Mouse (Mus musculus) heart, postnatal 0 days (tissue): ENCODE results near the gene Terb1. TPM values are rescaled to one million over a fixed set of nuclear protein-coding genes. Genes with fewer than 3 reads are reported as not detected.
A peak's percentile ranks its signal among the peaks of the same experiment; 100 is the strongest.

Experiments
- ATAC-seq: fragments of 200-750 bp; cut with Nextera tagmentation; 2 replicates; pipeline ENCODE4 v1.8.0; 2017; ENCODE audit warnings: low read depth, moderate number of reproducible peaks, moderate library complexity; ENCODE audit not compliant: insufficient read depth
- DNase-seq: peaks from one replicate; pipeline ENCODE4 v3.0.0-alpha.2; 2016; ENCODE audit warnings: low spot score
- H3K27ac ChIP-seq: fragments of 300-500 bp; sonication (generic); 2 replicates; pipeline ENCODE4 v1.5.1; 2014; ENCODE audit warnings: low read depth, mild to moderate bottlenecking
- H3K27me3 ChIP-seq: fragments of 300-500 bp; sonication (generic); 2 replicates; pipeline ENCODE4 v1.6.1; 2014; ENCODE audit warnings: low read length, mixed read lengths; ENCODE audit not compliant: control insufficient read depth, insufficient read depth
- H3K36me3 ChIP-seq: fragments of 300-500 bp; sonication (generic); replicated peaks from 2 replicates; pipeline ENCODE4 v1.6.1; 2014; ENCODE audit warnings: low read length, mixed read lengths; ENCODE audit not compliant: control insufficient read depth, insufficient read depth
- H3K4me1 ChIP-seq: fragments of 300-500 bp; sonication (generic); 2 replicates; pipeline ENCODE4 v1.6.1; 2014; ENCODE audit warnings: antibody characterized with exemption; ENCODE audit not compliant: control insufficient read depth, insufficient read depth
- H3K4me2 ChIP-seq: fragments of 300-500 bp; sonication (generic); 2 replicates; pipeline ENCODE4 v1.6.1; 2014; ENCODE audit warnings: low read depth, mild to moderate bottlenecking, low read length, moderate library complexity
- H3K4me3 ChIP-seq: fragments of 300-500 bp; sonication (generic); 2 replicates; pipeline ENCODE4 v1.5.1; 2014; ENCODE audit warnings: low read depth, low read length
- H3K9ac ChIP-seq: fragments of 300-500 bp; sonication (generic); replicated peaks from 2 replicates; pipeline ENCODE4 v1.6.1; 2014; ENCODE audit warnings: low read depth, low read length, mixed read lengths
- H3K9me3 ChIP-seq: fragments of 300-500 bp; sonication (generic); replicated peaks from 2 replicates; pipeline ENCODE4 v1.6.1; 2016; ENCODE audit warnings: low read length; ENCODE audit not compliant: control insufficient read depth
- CTCF ChIP-seq: IDR thresholded peaks from 2 replicates; pipeline ENCODE4 v1.5.1; 2016; ENCODE audit warnings: antibody characterized with exemption, control low read depth, low read depth
- EP300 ChIP-seq: IDR thresholded peaks from 2 replicates; pipeline ENCODE4 v1.6.1; 2016; ENCODE audit warnings: antibody characterized with exemption, low read depth
- WGBS: fragments of 180-500 bp; shearing (Covaris S2); extraction: QIAGEN DNeasy Blood & Tissue Kit; methylation state at CpG from one replicate; pipeline ENCODE4 v1.1.7; 2014; 5-methylcytosine and 5-hydroxymethylcytosine counted together
- polyA plus RNA-seq: library from polyadenylated mRNA; unstranded; fragments of >200 nt; fragmentation: Nextera tagmentation; extraction: Ambion mirVana; gene quantifications from 2 replicates; pipeline ENCODE4 v1.2.1, GENCODE M21; 2015
- total RNA-seq: library from RNA; depleted of rRNA; stranded (reverse); fragments of >200 nt; gene quantifications from 2 replicates; pipeline ENCODE4 v1.2.3, GENCODE M21; 2014; ENCODE audit warnings: low replicate concordance; rRNA removed

The Terb1 gene
- total and polyA plus RNA-seq, 2 experiments from 2014 or later: 0.07 to 0.15 TPM

DNA sequence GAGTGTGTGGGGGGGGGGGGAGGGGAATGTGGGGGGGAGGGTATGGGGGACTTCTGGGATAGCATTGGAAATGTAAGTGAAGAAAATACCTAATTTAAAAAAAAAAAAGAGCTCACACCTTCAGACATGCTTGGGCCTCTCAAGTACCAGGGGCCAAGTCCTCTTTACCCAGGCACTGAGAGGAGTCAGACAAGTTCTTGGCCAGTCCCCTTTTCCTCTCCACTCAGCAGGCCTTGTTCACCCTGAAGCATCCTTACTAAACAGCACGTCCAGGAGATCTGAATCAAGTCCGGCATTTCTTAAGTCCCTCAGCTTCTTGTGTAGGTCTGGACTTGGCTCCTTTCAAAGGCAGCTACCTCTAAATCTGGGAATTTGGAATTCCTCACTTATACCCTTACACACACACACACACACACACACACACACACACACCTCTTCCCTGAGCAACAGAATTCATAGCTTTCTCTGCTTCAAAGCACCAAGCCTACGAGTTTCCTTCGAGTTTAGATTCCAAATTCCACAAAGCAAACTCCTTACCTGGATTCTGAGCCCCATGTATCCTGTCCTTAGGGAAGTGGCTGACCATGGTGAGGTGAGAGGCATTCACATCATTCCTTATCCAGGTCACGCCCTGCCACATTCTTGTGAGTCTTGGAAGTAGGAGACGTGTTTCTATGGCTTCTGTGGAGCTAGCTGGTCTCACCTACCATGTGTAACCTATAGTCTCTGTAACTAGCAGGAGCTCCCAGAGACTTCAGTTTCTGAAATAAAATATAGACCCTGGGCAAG lies 103.2 kb downstream of the Terb1 start:
- Histone ChIP-seq H3K4me3 (no peak overlapping the region), H3K4me1 (peaks cover 14% of the 10 kb centered on the region), H3K27ac (no peak overlapping the region), H3K27me3 (no peaks in the 10 kb centered on the region), H3K4me2 (no peak overlapping the region), H3K9me3 (no peaks in the 10 kb centered on the region), H3K9ac (no peak overlapping the region), H3K36me3 (no peaks in the 10 kb centered on the region)
- no peak for DNase-seq
- ATAC-seq: no peak
- WGBS: 83% methylated on average over 6 of the region's 6 CpGs
- no peak for TF ChIP-seq CTCF
- no peak for TF ChIP-seq EP300

DNA sequence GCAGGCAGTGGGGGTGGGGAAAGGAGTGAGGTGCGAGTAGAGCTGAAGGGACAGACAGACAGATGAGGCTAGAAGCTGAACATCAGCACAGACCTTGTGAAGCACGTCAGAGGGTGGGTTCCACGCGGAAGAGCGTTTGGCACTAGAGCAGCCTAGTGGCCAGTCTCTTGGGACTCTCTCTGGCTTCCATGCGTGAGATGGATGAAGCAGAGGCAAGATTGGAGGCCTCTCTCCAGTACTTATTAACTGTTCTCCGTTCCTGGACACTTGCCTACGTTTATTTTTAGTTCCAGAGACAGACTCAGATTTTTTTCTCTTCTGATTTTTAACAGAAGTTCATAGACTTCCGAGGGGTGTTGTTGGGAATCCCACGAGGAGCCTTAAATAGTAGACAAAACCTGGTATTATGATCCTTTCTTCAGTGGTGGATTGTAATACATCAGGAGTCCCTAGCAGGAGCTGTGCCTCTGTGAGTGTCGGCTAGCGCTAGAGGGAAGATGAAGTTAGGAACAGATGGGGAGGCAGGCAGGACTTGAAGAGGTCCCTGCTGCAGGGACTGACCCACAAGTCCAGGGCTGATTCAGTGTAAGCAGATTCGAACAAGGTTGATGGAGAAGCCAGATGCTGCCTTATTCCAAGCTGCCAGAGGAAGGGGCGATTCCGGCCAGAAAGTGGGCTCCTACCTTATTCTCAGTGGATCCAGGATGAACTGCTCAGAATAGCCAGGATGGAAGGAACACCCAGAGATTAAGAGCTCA lies 104.1 kb downstream of the Terb1 start:
- 34% methylated on average over 15 of the region's 15 CpGs for WGBS
- no peak overlapping the region for H3K9ac ChIP-seq
- TF ChIP-seq CTCF (no peak), EP300 (no peak)
- no peaks in the 10 kb centered on the region for H3K9me3 ChIP-seq
- no peak for DNase-seq
- 0 out of 2 replicates have a peak, but pooled peaks have one; percentile 15 for ATAC-seq
- no peak overlapping the region for H3K4me3 ChIP-seq
- no peaks in the 10 kb centered on the region for H3K27me3 ChIP-seq
- H3K4me2 ChIP-seq: no peak overlapping the region; the same call in 1 of the 2 replicates
- H3K27ac ChIP-seq: peak overlapping the region; percentile 72
- H3K36me3 ChIP-seq: no peaks in the 10 kb centered on the region
- H3K4me1 ChIP-seq: peaks cover 17% of the 10 kb centered on the region; the same call in 1 of the 2 replicates

DNA sequence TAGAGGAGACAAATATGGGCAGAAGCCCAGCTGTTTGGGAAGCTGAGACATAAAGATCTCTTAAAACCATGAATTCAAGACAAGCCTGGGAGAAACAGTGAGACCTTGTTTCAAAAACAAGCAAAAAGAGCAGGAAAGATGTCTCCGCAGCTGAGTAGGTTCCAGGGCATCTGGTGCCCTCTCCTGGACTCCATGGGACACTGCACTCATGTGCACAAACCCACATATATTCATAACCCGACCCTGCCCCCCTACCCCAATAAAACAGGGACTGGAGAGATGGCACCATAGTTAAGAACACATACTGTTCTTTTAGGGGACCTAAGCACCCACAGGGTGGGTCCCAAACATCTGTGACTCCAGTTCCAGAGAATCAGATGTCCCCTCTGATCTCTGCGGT lies 106.1 kb downstream of the Terb1 start:
- H3K27ac ChIP-seq: no peak overlapping the region
- H3K9me3 ChIP-seq: no peaks in the 10 kb centered on the region
- H3K4me1 ChIP-seq: peaks cover 19% of the 10 kb centered on the region; the same call in 1 of the 2 replicates
- H3K4me2 ChIP-seq: no peak overlapping the region
- 68% methylated on average over 3 of the region's 3 CpGs for whole genome bisulfite sequencing
- H3K4me3 ChIP-seq: no peak overlapping the region
- no peak overlapping the region for H3K9ac ChIP-seq
- ATAC-seq (no peak), DNase-seq (no peak)
- no peaks in the 10 kb centered on the region for H3K36me3 ChIP-seq
- TF ChIP-seq EP300 (no peak), CTCF (peak; percentile 38; the same call in 1 of the 2 replicates)
- H3K27me3 ChIP-seq: no peaks in the 10 kb centered on the region

Other genes with a start within 250 kb of the Terb1 start
- gene Cmtm2a, start 216.7 kb downstream of the Terb1 start, total RNA-seq: not detected in 2 replicates
- not detected in 2 replicates for gene Cmtm2a, start 216.7 kb downstream of the Terb1 start, polyA plus RNA-seq
- not detected in 2 replicates for gene Gm45711, start 199.8 kb downstream of the Terb1 start, total RNA-seq
- gene Gm45711, start 199.8 kb downstream of the Terb1 start, polyA plus RNA-seq: not detected in 2 replicates
- gene Cmtm1, start 199.8 kb downstream of the Terb1 start, total RNA-seq: not detected in 2 replicates
- not detected in 2 replicates for gene Cmtm1, start 199.8 kb downstream of the Terb1 start, polyA plus RNA-seq
- not detected in 2 replicates for gene Gm11020, start 188.3 kb downstream of the Terb1 start, total RNA-seq
- not detected in 2 replicates for gene Gm11020, start 188.3 kb downstream of the Terb1 start, polyA plus RNA-seq
- not detected in 2 replicates for gene Cmtm2b, start 187.7 kb downstream of the Terb1 start, total RNA-seq
- gene Cmtm2b, start 187.7 kb downstream of the Terb1 start, polyA plus RNA-seq: not detected in 2 replicates
- 22.3 and 29.0 TPM in 2 replicates for gene Cmtm3, start 170.5 kb downstream of the Terb1 start, total RNA-seq
- 64.6 and 65.2 TPM in 2 replicates for gene Cmtm3, start 170.5 kb downstream of the Terb1 start, polyA plus RNA-seq
- gene Cmtm4, start 114.1 kb downstream of the Terb1 start, total RNA-seq: 10.2 and 13.4 TPM in 2 replicates
- gene Cmtm4, start 114.1 kb downstream of the Terb1 start, polyA plus RNA-seq: 1.2 TPM in 2 replicates
- 11.0 and 20.2 TPM in 2 replicates for gene Dync1li2, start 66.9 kb downstream of the Terb1 start, total RNA-seq
- 36.5 and 38.8 TPM in 2 replicates for gene Dync1li2, start 66.9 kb downstream of the Terb1 start, polyA plus RNA-seq
- gene Nae1, start 24.7 kb upstream of the Terb1 start, total RNA-seq: 28.9 and 45.5 TPM in 2 replicates
- 66.3 and 66.6 TPM in 2 replicates for gene Nae1, start 24.7 kb upstream of the Terb1 start, polyA plus RNA-seq
- gene Car7, start 24.8 kb upstream of the Terb1 start, total RNA-seq: 0.99 and 2.3 TPM in 2 replicates
- gene Car7, start 24.8 kb upstream of the Terb1 start, polyA plus RNA-seq: 3.0 and 3.6 TPM in 2 replicates
- 4.0 and 4.2 TPM in 2 replicates for gene Pdp2, start 81.5 kb upstream of the Terb1 start, total RNA-seq
- gene Pdp2, start 81.5 kb upstream of the Terb1 start, polyA plus RNA-seq: 5.7 and 6.1 TPM in 2 replicates
- 8.3 and 8.9 TPM in 2 replicates for gene Cdh16, start 114.5 kb upstream of the Terb1 start, total RNA-seq
- 11.4 and 13.1 TPM in 2 replicates for gene Cdh16, start 114.5 kb upstream of the Terb1 start, polyA plus RNA-seq
- gene Rrad, start 121.4 kb upstream of the Terb1 start, total RNA-seq: 197 and 317 TPM in 2 replicates
- gene Rrad, start 121.4 kb upstream of the Terb1 start, polyA plus RNA-seq: 235 and 284 TPM in 2 replicates
- 132 and 184 TPM in 2 replicates for gene Ciao2b, start 132.1 kb upstream of the Terb1 start, total RNA-seq
- 141 and 147 TPM in 2 replicates for gene Ciao2b, start 132.1 kb upstream of the Terb1 start, polyA plus RNA-seq
- 0.42 TPM in 1 of 2 replicates, not detected in the other for gene Ces2a, start 224.1 kb upstream of the Terb1 start, total RNA-seq
- gene Ces2a, start 224.1 kb upstream of the Terb1 start, polyA plus RNA-seq: not detected in 2 replicates